Mouse (Mus musculus) midbrain, embryonic 12.5 days (tissue): Measurements from ENCODE around the gene Scrn2. TPM values are rescaled to one million over a fixed set of nuclear protein-coding genes. Genes with fewer than 3 reads are reported as not detected.
A peak's percentile ranks its signal among the peaks of the same experiment; 100 is the strongest.

Experiments
- ATAC-seq: fragments of 200-750 bp; cut with Nextera tagmentation; 2 replicates; pipeline ENCODE4 v1.8.0; 2017; ENCODE audit warnings: low read depth, moderate TSS enrichment, moderate library complexity; ENCODE audit not compliant: low FRiP score
- H3K27ac ChIP-seq: fragments of 300-500 bp; sonication (generic); replicated peaks from 2 replicates; pipeline ENCODE4 v1.5.1; 2016; ENCODE audit warnings: mild to moderate bottlenecking
- H3K27me3 ChIP-seq: fragments of 300-500 bp; sonication (generic); 2 replicates; pipeline ENCODE4 v1.6.1; 2016; ENCODE audit warnings: mild to moderate bottlenecking
- H3K36me3 ChIP-seq: fragments of 300-500 bp; sonication (generic); 2 replicates; pipeline ENCODE4 v1.6.1; 2016
- H3K4me1 ChIP-seq: fragments of 300-500 bp; sonication (generic); 2 replicates; pipeline ENCODE4 v1.6.1; 2016
- H3K4me2 ChIP-seq: fragments of 300-500 bp; sonication (generic); replicated peaks from 2 replicates; pipeline ENCODE4 v1.6.1; 2016; ENCODE audit warnings: mild to moderate bottlenecking, moderate library complexity
- H3K4me3 ChIP-seq: fragments of 300-500 bp; sonication (generic); 2 replicates; pipeline ENCODE4 v1.5.1; 2016; ENCODE audit warnings: mild to moderate bottlenecking
- H3K9ac ChIP-seq: fragments of 300-500 bp; sonication (generic); replicated peaks from 2 replicates; pipeline ENCODE4 v1.6.1; 2016; ENCODE audit warnings: mild to moderate bottlenecking, moderate library complexity
- H3K9me3 ChIP-seq: fragments of 300-500 bp; sonication (generic); 2 replicates; pipeline ENCODE4 v1.6.1; 2016; ENCODE audit warnings: mild to moderate bottlenecking
- WGBS: fragments of 180-500 bp; shearing (Covaris S2); methylation state at CpG from one replicate; pipeline ENCODE4 v1.1.7; 2016; 5-methylcytosine and 5-hydroxymethylcytosine counted together
- polyA plus RNA-seq: library from polyadenylated mRNA; unstranded; fragments of >200 nt; fragmentation: Nextera tagmentation; extraction: Ambion mirVana; gene quantifications from 2 replicates; pipeline ENCODE4 v1.2.1, GENCODE M21; 2016

Scrn2 gene
- polyA plus RNA-seq, 1 experiment from 2014 or later: 24.2 TPM

- Histone ChIP-seq H3K36me3 (no peaks in the 10 kb centered on the region), H3K4me2 (no peak overlapping the region), H3K9ac (no peak overlapping the region), H3K27ac (0 out of 2 replicates have a peak overlapping the region, but pooled peaks have one; percentile 65), H3K4me3 (no peak overlapping the region), H3K9me3 (no peaks in the 10 kb centered on the region), H3K4me1 (peaks cover 35% of the 10 kb centered on the region), H3K27me3 (peaks cover 60% of the 10 kb centered on the region)
- 80% methylated on average over 15 of the region's 15 CpGs for WGBS
- ATAC-seq: no peak
Observed at GRCm38 (mm10) chr11:96995836-96996772, 33.6 kb upstream of the Scrn2 start.

DNA sequence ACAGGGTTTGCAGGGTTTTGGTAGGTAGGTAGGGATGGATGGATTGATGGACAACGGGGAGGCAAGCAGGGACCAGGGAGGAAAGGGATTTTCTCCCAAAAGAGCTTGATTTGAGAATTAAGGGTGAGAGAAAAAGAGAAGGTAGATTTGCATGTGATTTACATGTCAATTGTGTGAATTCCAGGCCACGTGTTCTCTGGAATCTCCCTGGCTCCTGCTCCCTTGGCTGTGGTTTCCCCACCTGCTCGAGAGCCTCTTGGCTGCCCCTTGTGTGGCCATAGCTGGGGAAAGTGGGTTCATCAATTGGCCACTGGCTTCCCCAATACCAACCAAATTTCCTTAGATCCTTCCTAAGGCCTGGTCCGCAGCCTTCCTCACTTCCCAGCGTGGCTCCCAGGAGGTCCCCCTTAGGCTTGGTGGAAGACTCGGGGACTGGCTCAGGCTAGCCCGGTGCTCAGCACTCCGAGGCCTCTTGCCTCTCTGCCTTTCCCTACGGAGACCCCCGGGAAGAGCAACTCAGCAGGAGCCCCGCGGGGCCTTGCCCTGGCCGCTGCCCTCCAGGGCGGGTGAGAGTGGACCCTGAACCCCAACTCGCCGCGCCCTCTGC is 32.9 kb upstream of the Scrn2 start:
- H3K4me1 ChIP-seq: peaks cover 38% of the 10 kb centered on the region
- peaks cover 66% of the 10 kb centered on the region for H3K27me3 ChIP-seq
- H3K4me3 ChIP-seq: peak overlapping the region; percentile 37
- 5% methylated on average over 17 of the region's 17 CpGs for WGBS
- no peaks in the 10 kb centered on the region for H3K36me3 ChIP-seq
- H3K4me2 ChIP-seq: peak overlapping the region; percentile 67
- ATAC-seq: peak; percentile 32; the same call in 1 of the 2 replicates
- H3K9ac ChIP-seq: peak overlapping the region; percentile 64
- peak overlapping the region; percentile 65 for H3K27ac ChIP-seq
- no peaks in the 10 kb centered on the region for H3K9me3 ChIP-seq

DNA sequence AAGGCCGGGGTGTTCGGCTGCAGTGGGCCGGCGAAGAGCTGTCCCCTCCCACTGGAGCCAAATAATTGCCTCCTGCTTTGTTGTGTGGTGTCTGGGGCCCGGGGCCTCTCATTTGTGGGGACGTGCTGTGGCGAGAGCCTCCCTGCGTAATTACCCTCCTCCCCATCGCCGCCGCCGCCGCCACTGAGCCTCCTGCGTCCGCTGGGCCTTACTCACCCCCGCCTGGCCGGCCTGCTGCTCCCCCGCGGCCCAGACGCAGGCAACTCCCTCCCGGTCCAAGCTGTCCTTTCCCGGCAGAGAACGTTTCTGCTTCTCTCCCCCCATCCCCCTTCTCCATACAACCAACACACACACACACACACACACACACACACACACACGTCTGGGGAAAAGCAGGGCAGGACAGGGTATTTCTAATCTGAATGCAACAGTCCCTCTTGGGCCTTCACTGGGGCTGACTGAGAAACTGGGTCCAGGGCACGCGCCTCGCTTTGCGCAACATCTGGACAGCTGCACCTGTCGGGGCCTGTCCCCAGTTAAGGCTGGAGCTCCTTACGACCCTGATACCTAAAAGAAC is 32.3 kb upstream of the Scrn2 start:
- Histone ChIP-seq H3K9me3 (no peaks in the 10 kb centered on the region), H3K27me3 (peaks cover 66% of the 10 kb centered on the region), H3K4me3 (peak overlapping the region; percentile 37), H3K36me3 (no peaks in the 10 kb centered on the region), H3K9ac (peak overlapping the region; percentile 64), H3K4me2 (peak overlapping the region; percentile 67), H3K4me1 (peaks cover 38% of the 10 kb centered on the region), H3K27ac (peak overlapping the region; percentile 65)
- ATAC-seq: peak; percentile 71
- 2% methylated on average over 29 of the region's 30 CpGs for WGBS

DNA sequence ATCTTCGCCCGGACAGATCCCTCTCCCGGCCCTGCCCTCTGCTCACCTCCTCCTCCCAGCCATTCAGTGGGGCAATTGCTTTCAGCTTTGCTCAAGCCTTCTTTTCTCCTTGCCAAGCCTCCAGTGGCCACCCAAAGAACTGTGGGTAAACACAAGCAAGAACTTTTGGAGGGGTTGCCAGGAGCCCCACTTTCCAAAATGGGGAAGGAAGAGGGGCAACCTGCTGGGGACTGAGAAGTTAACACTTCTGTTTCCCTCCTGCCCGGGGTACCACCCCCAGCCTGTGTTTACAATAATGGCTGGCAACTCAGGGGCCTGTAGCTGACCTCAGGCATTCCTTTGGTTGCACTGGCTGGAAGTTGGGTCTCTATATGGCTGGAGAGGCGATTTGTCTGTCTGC is 26.6 kb upstream of the Scrn2 start:
- H3K4me2 ChIP-seq: no peak overlapping the region
- H3K36me3 ChIP-seq: no peaks in the 10 kb centered on the region
- no peaks in the 10 kb centered on the region for H3K9me3 ChIP-seq
- ATAC-seq: no peak
- WGBS: 36% methylated on average over 5 of the region's 5 CpGs
- peaks cover 11% of the 10 kb centered on the region; the same call in 1 of the 2 replicates for H3K4me1 ChIP-seq
- H3K27me3 ChIP-seq: peaks cover 51% of the 10 kb centered on the region
- no peak overlapping the region for H3K9ac ChIP-seq
- H3K27ac ChIP-seq: no peak overlapping the region
- H3K4me3 ChIP-seq: no peak overlapping the region

DNA sequence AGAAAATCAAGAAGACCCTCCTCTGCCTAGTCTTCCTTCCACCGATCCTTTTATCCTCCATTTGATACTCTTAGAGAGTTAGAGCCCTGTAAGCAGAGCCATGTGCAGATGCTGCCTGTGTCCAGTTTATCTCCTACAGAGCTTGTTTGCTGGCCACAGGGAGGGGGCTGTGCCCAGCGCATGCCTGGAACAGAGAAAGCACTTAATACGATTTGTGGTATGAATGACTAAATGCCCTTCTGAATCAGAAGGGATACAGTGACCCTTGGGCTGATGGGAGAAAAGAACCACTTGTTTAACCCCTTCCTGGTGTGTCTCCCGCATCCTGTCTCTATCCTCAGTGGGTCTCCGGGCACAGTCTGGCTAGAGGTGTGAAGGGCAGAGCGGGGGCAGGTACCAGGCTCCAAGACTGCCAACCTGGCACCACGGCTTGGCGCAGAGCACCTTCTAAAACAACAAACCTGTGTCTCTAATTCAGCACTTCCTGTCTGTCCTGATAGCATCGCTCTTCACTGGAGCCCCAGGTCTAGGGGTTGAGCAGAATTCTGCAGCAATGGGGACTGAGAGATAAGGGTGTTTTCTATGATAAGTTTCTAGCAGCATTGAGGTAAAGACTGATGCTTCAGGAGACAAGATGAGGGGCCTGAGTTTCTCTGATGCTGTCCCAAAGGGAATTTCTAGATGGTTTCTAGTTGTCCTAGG is 22.5 kb upstream of the Scrn2 start:
- H3K9ac ChIP-seq: no peak overlapping the region
- H3K9me3 ChIP-seq: no peaks in the 10 kb centered on the region
- H3K27me3 ChIP-seq: peaks cover 60% of the 10 kb centered on the region
- H3K27ac ChIP-seq: no peak overlapping the region
- no peak overlapping the region for H3K4me3 ChIP-seq
- WGBS: 75% methylated on average over 9 of the region's 9 CpGs
- no peak for ATAC-seq
- H3K4me1 ChIP-seq: 0 out of 2 replicates have a peak, but pooled peaks cover 2% of the 10 kb centered on the region
- H3K36me3 ChIP-seq: no peaks in the 10 kb centered on the region
- no peak overlapping the region for H3K4me2 ChIP-seq

DNA sequence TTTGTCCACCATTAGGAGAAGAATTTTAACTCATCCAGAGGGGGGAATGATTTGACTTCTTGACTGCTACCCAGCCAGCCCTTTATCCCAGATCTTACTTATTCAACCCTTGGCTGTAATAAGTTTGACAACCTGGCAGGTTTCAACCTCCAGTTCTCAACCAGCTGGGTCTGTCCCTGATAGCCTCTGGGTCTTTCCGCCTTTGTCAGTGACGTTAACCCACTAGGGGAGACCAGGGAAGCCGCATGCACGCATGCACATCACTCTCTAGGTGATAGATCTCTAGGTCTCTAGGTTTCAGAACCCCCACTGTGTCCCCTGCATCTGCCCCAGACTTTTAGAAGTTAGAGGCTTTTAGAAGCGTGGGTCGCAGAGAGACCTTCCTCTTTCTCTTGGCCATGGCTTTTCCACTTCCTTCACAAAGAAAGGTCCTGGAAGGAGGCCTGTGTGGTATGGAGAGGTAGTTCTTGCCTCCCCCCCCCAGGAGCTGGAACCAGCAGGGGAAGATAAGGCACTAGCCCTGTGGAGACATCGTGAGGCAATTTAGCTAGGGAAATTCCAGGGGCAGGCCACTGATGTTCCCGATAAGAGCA is 20.4 kb upstream of the Scrn2 start:
- Histone ChIP-seq H3K9me3 (no peaks in the 10 kb centered on the region), H3K4me3 (no peak overlapping the region), H3K4me2 (no peak overlapping the region), H3K36me3 (no peaks in the 10 kb centered on the region), H3K27me3 (peaks cover 63% of the 10 kb centered on the region), H3K27ac (no peak overlapping the region), H3K9ac (no peak overlapping the region), H3K4me1 (0 out of 2 replicates have a peak, but pooled peaks cover 2% of the 10 kb centered on the region)
- WGBS: 71% methylated on average over 8 of the region's 8 CpGs
- ATAC-seq: no peak

- Histone ChIP-seq H3K27ac (no peak within 1 kb of the TSS), H3K4me3 (no peak within 1 kb of the TSS), H3K9me3 (no peaks in the 10 kb centered on the region), H3K4me2 (no peak within 1 kb of the TSS), H3K36me3 (no peaks in the 10 kb centered on the region), H3K4me1 (0 out of 2 replicates have a peak, but pooled peaks cover under 1% of the 10 kb centered on the region), H3K9ac (no peak within 1 kb of the TSS), H3K27me3 (peaks cover 87% of the 10 kb centered on the region)
- 20% methylated on average over 7 of the region's 8 CpGs for WGBS
- no peak for ATAC-seq
Observed at GRCm38 (mm10) chr11:97013121-97013670, 16.5 kb upstream of the Scrn2 start, which contains the start of gene Sp6. Gene Sp6 (plus strand): TSS chr11:97013394.

GRCm38 (mm10) chr11:97017696-97018582 is 11.8 kb upstream of the Scrn2 start:
- H3K9me3 ChIP-seq: no peaks in the 10 kb centered on the region
- H3K4me1 ChIP-seq: peaks cover 28% of the 10 kb centered on the region
- peak overlapping the region; percentile 34 for H3K4me3 ChIP-seq
- H3K36me3 ChIP-seq: no peaks in the 10 kb centered on the region
- H3K9ac ChIP-seq: peak overlapping the region; percentile 34; the same call in 1 of the 2 replicates
- 1% methylated on average over 36 of the region's 36 CpGs for WGBS
- H3K4me2 ChIP-seq: peak overlapping the region; percentile 43; the same call in 1 of the 2 replicates
- peaks cover 97% of the 10 kb centered on the region for H3K27me3 ChIP-seq
- no peak for ATAC-seq
- H3K27ac ChIP-seq: no peak overlapping the region

- H3K4me3 ChIP-seq: peak overlapping the region; percentile 34
- peaks cover 28% of the 10 kb centered on the region for H3K4me1 ChIP-seq
- no peaks in the 10 kb centered on the region for H3K36me3 ChIP-seq
- H3K4me2 ChIP-seq: peak overlapping the region; percentile 43
- no peak for ATAC-seq
- H3K27me3 ChIP-seq: peaks cover 97% of the 10 kb centered on the region
- WGBS: under 1% methylated on average over 59 of the region's 68 CpGs
- peak overlapping the region; percentile 34; the same call in 1 of the 2 replicates for H3K9ac ChIP-seq
- no peak overlapping the region for H3K27ac ChIP-seq
- no peaks in the 10 kb centered on the region for H3K9me3 ChIP-seq
Observed at GRCm38 (mm10) chr11:97018583-97019344, 11.0 kb upstream of the Scrn2 start.

- no peak overlapping the region for H3K4me2 ChIP-seq
- no peak overlapping the region for H3K4me3 ChIP-seq
Observed at GRCm38 (mm10) chr11:97019345-97019708, 10.4 kb upstream of the Scrn2 start.

More at GRCm38 (mm10) chr11:97019345-97019708, 10.4 kb upstream of the Scrn2 start:
- H3K9me3 ChIP-seq: no peaks in the 10 kb centered on the region
- H3K36me3 ChIP-seq: no peaks in the 10 kb centered on the region
- H3K27ac ChIP-seq: no peak overlapping the region
- no peak for ATAC-seq
- H3K27me3 ChIP-seq: peaks cover 97% of the 10 kb centered on the region
- peaks cover 28% of the 10 kb centered on the region for H3K4me1 ChIP-seq
- no peak overlapping the region for H3K9ac ChIP-seq
- WGBS: 4% methylated on average over 13 of the region's 13 CpGs
